Mouse (Mus musculus) B cell, adult 62 days (primary cell): ENCODE data around the gene Vmn1r227. TPM values are rescaled to one million over a fixed set of nuclear protein-coding genes. Genes with fewer than 3 reads are reported as not detected.

Experiments
- total RNA-seq: library from RNA; stranded (reverse); gene quantifications from 4 replicates; pipeline ENCODE4 v1.2.4, GENCODE M21; 2023

Vmn1r227 gene
- not detected in 4 replicates for total RNA-seq

GRCm38 (mm10) chr17:20729543-20729942 is at the start of gene Vmn1r227:
Gene Vmn1r227 (plus strand): TSS chr17:20729843.

DNA sequence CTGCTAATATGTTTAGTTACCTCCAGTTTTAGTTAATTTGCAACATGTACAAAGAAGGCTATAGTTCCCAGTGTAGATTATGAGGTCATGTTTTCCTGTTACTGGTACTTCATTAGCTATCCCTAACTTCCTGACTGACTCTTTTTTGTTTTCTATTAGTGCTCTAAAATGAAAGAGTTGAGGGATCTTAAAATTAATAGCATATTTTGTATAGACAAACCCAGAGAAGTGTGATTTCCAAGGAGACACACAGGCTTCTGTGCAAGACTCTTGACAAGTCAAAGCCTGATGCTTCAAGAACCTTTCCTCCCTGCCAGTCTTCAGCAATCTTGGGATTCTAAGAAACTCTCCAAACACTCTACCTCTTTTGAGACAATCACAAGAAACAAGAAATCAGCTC is 47.1 kb upstream of the Vmn1r227 start, which contains the start of gene Vmn1r226:
TSS of gene Vmn1r226 (plus strand) at position 301 of the 400 bp plus-strand sequence.

GRCm38 (mm10) chr17:20786057-20786456 is 56.4 kb downstream of the Vmn1r227 start, which contains the start of gene Vmn1r228:
Gene Vmn1r228 (minus strand): TSS chr17:20786157.

Other genes starting within 250 kb of the Vmn1r227 start
- gene Vmn2r108, start 248.5 kb upstream of the Vmn1r227 start, total RNA-seq: 0.09 TPM in 2 of 4 replicates, not detected in the others
- gene Vmn1r225, start 231.7 kb upstream of the Vmn1r227 start, total RNA-seq: not detected in 4 replicates
- not detected in 4 replicates for gene Vmn2r109, start 165.1 kb upstream of the Vmn1r227 start, total RNA-seq
- not detected in 4 replicates for gene Vmn2r110, start 133.4 kb upstream of the Vmn1r227 start, total RNA-seq
- not detected in 4 replicates for gene Fpr-rs3, start 105.0 kb upstream of the Vmn1r227 start, total RNA-seq
- gene Vmn1r226, start 47.0 kb upstream of the Vmn1r227 start, total RNA-seq: not detected in 4 replicates
- gene Vmn1r228, start 56.3 kb downstream of the Vmn1r227 start, total RNA-seq: not detected in 4 replicates
- gene Vmn1r229, start 81.7 kb downstream of the Vmn1r227 start, total RNA-seq: 0.06 TPM in 2 of 4 replicates, not detected in the others
- not detected in 4 replicates for gene Vmn1r230, start 110.6 kb downstream of the Vmn1r227 start, total RNA-seq
- not detected in 4 replicates for gene Vmn1r231, start 175.2 kb downstream of the Vmn1r227 start, total RNA-seq
- not detected in 4 replicates for gene Vmn1r232, start 189.9 kb downstream of the Vmn1r227 start, total RNA-seq
- 284 to 340 TPM (median 294 TPM) in 4 replicates for gene Ppp2r1a, start 215.5 kb downstream of the Vmn1r227 start, total RNA-seq